Mouse (Mus musculus) heart, embryonic 10.5 days (tissue): ENCODE results near the gene Cpsf4l. TPM values are rescaled to one million over a fixed set of nuclear protein-coding genes. Genes with fewer than 3 reads are reported as not detected.

Source experiments
- DNase-seq: peaks from one replicate; pipeline ENCODE4 v3.0.0-alpha.2; 2017; ENCODE audit warnings: low spot score
- H3K27ac ChIP-seq: fragments of 300-500 bp; sonication (generic); 2 replicates; pipeline ENCODE4 v1.5.1; 2016; ENCODE audit warnings: mild to moderate bottlenecking
- H3K27me3 ChIP-seq: fragments of 300-500 bp; sonication (generic); 2 replicates; pipeline ENCODE4 v1.6.1; 2016; ENCODE audit warnings: mild to moderate bottlenecking; ENCODE audit not compliant: poor library complexity, insufficient read depth, severe bottlenecking
- H3K36me3 ChIP-seq: fragments of 300-500 bp; sonication (generic); 2 replicates; pipeline ENCODE4 v1.6.1; 2016; ENCODE audit warnings: mild to moderate bottlenecking, moderate library complexity
- H3K4me1 ChIP-seq: fragments of 300-500 bp; sonication (generic); 2 replicates; pipeline ENCODE4 v1.6.1; 2016; ENCODE audit warnings: mild to moderate bottlenecking
- H3K4me3 ChIP-seq: fragments of 300-500 bp; sonication (generic); 2 replicates; pipeline ENCODE4 v1.5.1; 2016; ENCODE audit warnings: mild to moderate bottlenecking, moderate library complexity
- H3K9me3 ChIP-seq: fragments of 300-500 bp; sonication (generic); 2 replicates; pipeline ENCODE4 v1.6.1; 2016; ENCODE audit warnings: mild to moderate bottlenecking, moderate library complexity
- WGBS: fragments of 180-500 bp; shearing (Covaris S2); methylation state at CpG from one replicate; pipeline ENCODE4 v1.1.7; 2016; 5-methylcytosine and 5-hydroxymethylcytosine counted together
- polyA plus RNA-seq: library from polyadenylated mRNA; unstranded; fragments of >200 nt; fragmentation: Nextera tagmentation; extraction: Ambion mirVana; gene quantifications from 2 replicates; pipeline ENCODE4 v1.2.1, GENCODE M21; 2016

The Cpsf4l gene
- polyA plus RNA-seq, 1 experiment from 2014 or later = 0.15 TPM

GRCm38 (mm10) chr11:113683957-113684706, 25.7 kb downstream of the Cpsf4l start, which contains the start of the genes Fam104a and D11Wsu47e:
TSS of gene Fam104a (minus strand) at chr11:113684155.
TSS of gene D11Wsu47e (plus strand) at chr11:113684412.
- Histone ChIP-seq H3K36me3 (peaks cover 17% of the 10 kb centered on the region), H3K27ac (peak within 1 kb of the TSS; percentile 98), H3K4me3 (peak within 1 kb of the TSS; percentile 97), H3K27me3 (no peaks in the 10 kb centered on the region), H3K4me1 (peaks cover 40% of the 10 kb centered on the region), H3K9me3 (no peaks in the 10 kb centered on the region)
- DNase-seq = peak; percentile 97
- under 1% methylated on average over 72 of the region's 73 CpGs for WGBS

GRCm38 (mm10) chr11:113683627-113683956, 26.2 kb downstream of the Cpsf4l start:
- H3K4me3 ChIP-seq = peak overlapping the region; percentile 97
- H3K9me3 ChIP-seq = no peaks in the 10 kb centered on the region
- peak overlapping the region; percentile 98 for H3K27ac ChIP-seq
- DNase-seq = no peak
- H3K4me1 ChIP-seq = peaks cover 43% of the 10 kb centered on the region
- no peaks in the 10 kb centered on the region for H3K27me3 ChIP-seq
- peaks cover 11% of the 10 kb centered on the region for H3K36me3 ChIP-seq
- WGBS = under 1% methylated on average over 38 of the region's 38 CpGs

- peak; percentile 90 for DNase-seq
- Histone ChIP-seq H3K27me3 (no peaks in the 10 kb centered on the region), H3K36me3 (peaks cover 6% of the 10 kb centered on the region), H3K9me3 (no peaks in the 10 kb centered on the region), H3K4me1 (peaks cover 48% of the 10 kb centered on the region), H3K27ac (peak overlapping the region; percentile 98), H3K4me3 (peak overlapping the region; percentile 97)
- 4% methylated on average over 38 of the region's 38 CpGs for WGBS
Observed at GRCm38 (mm10) chr11:113682897-113683626, 26.8 kb downstream of the Cpsf4l start.

DNA sequence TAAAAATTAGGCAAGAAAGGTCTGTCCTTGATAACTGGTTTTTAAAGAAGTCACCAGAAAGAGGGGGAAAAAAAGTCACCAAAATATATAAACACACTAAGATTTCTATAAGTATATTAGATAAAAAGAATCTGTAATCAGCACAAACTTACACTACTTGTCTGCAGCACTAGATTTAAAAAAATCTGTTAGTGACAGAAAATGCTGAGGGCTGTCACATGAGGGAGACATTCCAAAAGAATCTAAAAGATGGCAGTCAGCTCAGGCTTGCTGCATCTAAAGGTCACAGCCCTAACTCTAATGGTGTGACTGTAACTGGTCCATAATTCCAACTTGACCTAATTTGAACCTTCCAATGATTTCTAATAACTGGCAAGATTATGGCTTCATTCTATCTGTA, 27.8 kb downstream of the Cpsf4l start:
- H3K27me3 ChIP-seq = no peaks in the 10 kb centered on the region
- peaks cover 7% of the 10 kb centered on the region for H3K36me3 ChIP-seq
- no peak for DNase-seq
- peaks cover 48% of the 10 kb centered on the region for H3K4me1 ChIP-seq
- H3K9me3 ChIP-seq = no peaks in the 10 kb centered on the region
- peak overlapping the region; percentile 98; the same call in 1 of the 2 replicates for H3K27ac ChIP-seq
- peak overlapping the region; percentile 97 for H3K4me3 ChIP-seq

DNA sequence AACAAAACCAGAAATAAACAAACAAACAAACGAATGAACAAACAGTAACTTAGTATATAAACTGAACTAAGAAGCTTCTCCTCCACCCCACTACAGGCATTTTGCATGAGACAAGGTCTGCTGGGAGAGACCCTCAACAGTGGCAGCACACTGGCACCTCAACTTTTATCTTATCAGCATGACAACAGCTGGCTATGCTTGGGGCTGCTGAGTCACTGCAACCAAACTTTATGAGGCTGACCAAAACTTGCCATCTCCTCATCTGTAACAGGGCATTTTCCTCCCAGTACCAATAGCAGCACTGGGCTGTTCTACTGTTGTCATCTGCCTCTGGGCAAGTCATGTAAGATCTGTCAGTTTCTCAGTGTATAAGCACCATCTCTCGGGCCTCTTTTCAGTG, 28.9 kb downstream of the Cpsf4l start:
- Histone ChIP-seq H3K27ac (no peak overlapping the region), H3K4me3 (no peak overlapping the region; the same call in 1 of the 2 replicates), H3K27me3 (no peaks in the 10 kb centered on the region), H3K4me1 (peaks cover 42% of the 10 kb centered on the region), H3K36me3 (peaks cover 16% of the 10 kb centered on the region), H3K9me3 (no peaks in the 10 kb centered on the region)
- WGBS = 62% methylated on average over 2 of the region's 2 CpGs
- peak; percentile 79 for DNase-seq

- no peak for DNase-seq
- no peaks in the 10 kb centered on the region for H3K27me3 ChIP-seq
- peaks cover 40% of the 10 kb centered on the region for H3K36me3 ChIP-seq
- H3K9me3 ChIP-seq = no peaks in the 10 kb centered on the region
- WGBS = 65% methylated on average over 8 of the region's 8 CpGs
- peak overlapping the region; percentile 81 for H3K27ac ChIP-seq
- 0 out of 2 replicates have a peak overlapping the region, but pooled peaks have one; percentile 16 for H3K4me3 ChIP-seq
- peaks cover 41% of the 10 kb centered on the region for H3K4me1 ChIP-seq
Observed at GRCm38 (mm10) chr11:113678373-113678772, 31.4 kb downstream of the Cpsf4l start.

DNA sequence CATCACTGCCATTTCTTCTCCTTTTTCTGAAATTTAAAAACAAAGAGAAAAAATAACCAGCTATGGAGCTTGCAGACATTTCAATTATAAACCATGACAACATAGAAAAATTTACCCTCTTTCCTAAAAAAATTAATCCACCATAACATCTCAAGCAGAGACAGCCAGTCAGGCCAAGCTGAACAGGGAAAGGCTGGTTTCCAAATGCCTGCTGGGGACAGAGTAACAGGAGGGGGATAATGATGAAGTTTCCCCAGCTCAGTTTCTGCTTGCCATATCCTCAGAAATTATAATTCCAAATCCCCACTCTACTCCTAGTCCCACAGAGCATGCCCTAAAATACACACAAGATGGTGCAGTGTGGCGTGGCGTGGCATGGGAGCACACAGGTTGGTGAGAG, 32.4 kb downstream of the Cpsf4l start:
- Histone ChIP-seq H3K4me3 (no peak overlapping the region), H3K27ac (peak overlapping the region; percentile 62; the same call in 1 of the 2 replicates), H3K36me3 (peaks cover 50% of the 10 kb centered on the region), H3K9me3 (no peaks in the 10 kb centered on the region), H3K4me1 (peaks cover 41% of the 10 kb centered on the region), H3K27me3 (no peaks in the 10 kb centered on the region)
- 100% methylated on average over 2 of the region's 2 CpGs for WGBS
- DNase-seq = no peak

DNA sequence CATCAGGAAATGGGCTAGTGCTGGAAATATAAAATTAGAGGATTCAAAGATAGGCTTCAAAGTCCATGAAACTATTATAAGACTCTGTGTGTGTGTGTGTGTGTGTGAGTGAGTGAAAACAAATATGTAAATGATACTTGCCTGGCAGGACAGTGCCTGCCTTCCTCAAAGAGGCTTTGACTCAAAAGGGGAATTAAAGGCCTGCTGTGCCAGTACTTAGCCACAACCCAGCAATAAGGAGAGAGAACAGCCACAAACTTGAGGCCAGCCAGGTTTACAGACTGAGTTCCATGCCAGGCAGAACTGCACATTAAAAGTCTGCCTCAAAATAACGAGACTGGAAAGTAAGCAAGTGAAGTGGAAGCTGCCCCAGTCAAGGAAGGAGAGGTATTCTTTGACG, 33.0 kb downstream of the Cpsf4l start:
- H3K4me3 ChIP-seq = no peak overlapping the region
- no peak overlapping the region for H3K27ac ChIP-seq
- peaks cover 37% of the 10 kb centered on the region for H3K4me1 ChIP-seq
- no peaks in the 10 kb centered on the region for H3K9me3 ChIP-seq
- no peak for DNase-seq
- WGBS = 91% methylated on average over 2 of the region's 2 CpGs
- no peaks in the 10 kb centered on the region for H3K27me3 ChIP-seq
- H3K36me3 ChIP-seq = peaks cover 56% of the 10 kb centered on the region

DNA sequence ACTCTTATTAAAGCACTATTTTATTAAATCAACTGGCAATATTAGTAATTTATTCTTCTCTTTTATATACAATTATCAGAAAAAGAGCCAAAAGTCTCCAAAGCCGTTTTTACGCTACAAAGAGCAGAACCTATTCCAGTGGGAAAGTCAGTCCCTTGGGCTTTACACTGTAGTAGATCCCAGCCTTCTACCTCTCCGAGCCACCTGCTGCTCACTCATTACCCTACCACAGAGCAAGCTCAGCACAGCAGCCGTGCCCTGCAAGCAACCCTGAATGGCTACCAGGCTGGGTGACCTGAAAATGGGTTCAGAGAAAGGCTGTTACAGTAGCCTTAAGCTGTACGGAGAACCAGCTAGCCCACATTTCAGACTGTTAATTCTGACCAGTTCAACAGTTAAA, 35.2 kb downstream of the Cpsf4l start:
- H3K4me1 ChIP-seq = peaks cover 23% of the 10 kb centered on the region
- no peak overlapping the region for H3K27ac ChIP-seq
- 92% methylated on average over 5 of the region's 5 CpGs for WGBS
- no peaks in the 10 kb centered on the region for H3K9me3 ChIP-seq
- no peak for DNase-seq
- H3K27me3 ChIP-seq = no peaks in the 10 kb centered on the region
- no peak overlapping the region for H3K4me3 ChIP-seq
- H3K36me3 ChIP-seq = peaks cover 75% of the 10 kb centered on the region

- WGBS = 74% methylated on average over 4 of the region's 4 CpGs
Observed at GRCm38 (mm10) chr11:113673614-113674013, 36.2 kb downstream of the Cpsf4l start.

GRCm38 (mm10) chr11:113669711-113670110, 40.1 kb downstream of the Cpsf4l start:
- Histone ChIP-seq H3K4me1 (peaks cover 40% of the 10 kb centered on the region), H3K36me3 (peaks cover 59% of the 10 kb centered on the region), H3K27me3 (no peaks in the 10 kb centered on the region), H3K27ac (no peak overlapping the region), H3K9me3 (no peaks in the 10 kb centered on the region), H3K4me3 (no peak overlapping the region)
- WGBS = 67% methylated on average over 4 of the region's 4 CpGs
- DNase-seq = no peak

More at GRCm38 (mm10) chr11:113673614-113674013, 36.2 kb downstream of the Cpsf4l start:
- DNase-seq = no peak
- H3K27me3 ChIP-seq = no peaks in the 10 kb centered on the region
- H3K27ac ChIP-seq = no peak overlapping the region
- peaks cover 84% of the 10 kb centered on the region for H3K36me3 ChIP-seq
- H3K4me3 ChIP-seq = no peak overlapping the region
- H3K4me1 ChIP-seq = peaks cover 26% of the 10 kb centered on the region
- H3K9me3 ChIP-seq = no peaks in the 10 kb centered on the region

GRCm38 (mm10) chr11:113668857-113669256, 41.0 kb downstream of the Cpsf4l start:
- Histone ChIP-seq H3K4me3 (no peak overlapping the region), H3K36me3 (peaks cover 57% of the 10 kb centered on the region), H3K4me1 (peaks cover 36% of the 10 kb centered on the region), H3K27ac (no peak overlapping the region), H3K27me3 (no peaks in the 10 kb centered on the region), H3K9me3 (no peaks in the 10 kb centered on the region)
- no peak for DNase-seq
- 88% methylated on average over 5 of the region's 5 CpGs for WGBS

- peaks cover 56% of the 10 kb centered on the region for H3K36me3 ChIP-seq
- no peaks in the 10 kb centered on the region for H3K27me3 ChIP-seq
- DNase-seq = no peak
- 78% methylated on average over 4 of the region's 4 CpGs for WGBS
- peaks cover 27% of the 10 kb centered on the region for H3K4me1 ChIP-seq
- no peak overlapping the region for H3K27ac ChIP-seq
- no peaks in the 10 kb centered on the region for H3K9me3 ChIP-seq
- no peak overlapping the region for H3K4me3 ChIP-seq
Observed at GRCm38 (mm10) chr11:113667704-113668103, 42.1 kb downstream of the Cpsf4l start.
